Mouse (Mus musculus): Measurements from ENCODE around the gene Fbxl5. TPM values are rescaled to one million over a fixed set of nuclear protein-coding genes. Genes with fewer than 3 reads are reported as not detected.

The Fbxl5 gene
- polyA plus RNA-seq, 1 experiment from 2014 or later = 72.5 TPM

DNA sequence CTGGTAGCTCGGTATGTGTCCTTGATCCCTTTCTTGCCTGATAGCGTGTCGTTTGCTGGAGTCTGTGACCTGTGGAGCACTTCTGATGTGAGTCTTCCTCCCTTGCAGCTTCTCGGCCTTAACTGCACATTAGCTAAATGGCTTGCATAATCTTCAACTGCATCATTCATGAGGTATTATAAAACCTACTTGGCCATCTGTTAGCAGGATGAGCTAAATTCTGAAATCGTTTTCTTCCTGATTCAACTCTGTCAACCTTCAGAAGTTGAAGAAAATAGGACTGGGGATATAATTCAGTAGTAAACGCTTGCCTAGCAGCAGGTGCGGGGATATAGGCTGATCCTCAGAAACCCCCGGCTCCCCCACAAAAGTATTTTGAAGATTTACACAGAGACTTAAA is 89.1 kb downstream of the Fbxl5 start:
- no peaks in the 10 kb centered on the region for H3K9me3 ChIP-seq (ENCODE audit: control insufficient read depth, low read length)
- no peaks in the 10 kb centered on the region for H3K27me3 ChIP-seq (ENCODE audit: control insufficient read depth, insufficient read depth, low read depth, low read length)
- no peak overlapping the region for H3K27ac ChIP-seq (ENCODE audit: low read length)
- peaks cover 19% of the 10 kb centered on the region for H3K36me3 ChIP-seq (ENCODE audit: control insufficient read depth, insufficient read depth, low read length)
- WGBS = 82% methylated on average over 8 of the region's 8 CpGs
- H3K4me1 ChIP-seq (replicated peaks; ENCODE audit: control insufficient read depth, insufficient read depth, low read length) = no peaks in the 10 kb centered on the region
- ATAC-seq (ENCODE audit: low read depth) = no peak
- no peak overlapping the region for H3K4me3 ChIP-seq (ENCODE audit: low read length)
- no peak overlapping the region for H3K4me2 ChIP-seq (ENCODE audit: low read depth, low read length)
- no peak overlapping the region for H3K9ac ChIP-seq (ENCODE audit: low read length)

DNA sequence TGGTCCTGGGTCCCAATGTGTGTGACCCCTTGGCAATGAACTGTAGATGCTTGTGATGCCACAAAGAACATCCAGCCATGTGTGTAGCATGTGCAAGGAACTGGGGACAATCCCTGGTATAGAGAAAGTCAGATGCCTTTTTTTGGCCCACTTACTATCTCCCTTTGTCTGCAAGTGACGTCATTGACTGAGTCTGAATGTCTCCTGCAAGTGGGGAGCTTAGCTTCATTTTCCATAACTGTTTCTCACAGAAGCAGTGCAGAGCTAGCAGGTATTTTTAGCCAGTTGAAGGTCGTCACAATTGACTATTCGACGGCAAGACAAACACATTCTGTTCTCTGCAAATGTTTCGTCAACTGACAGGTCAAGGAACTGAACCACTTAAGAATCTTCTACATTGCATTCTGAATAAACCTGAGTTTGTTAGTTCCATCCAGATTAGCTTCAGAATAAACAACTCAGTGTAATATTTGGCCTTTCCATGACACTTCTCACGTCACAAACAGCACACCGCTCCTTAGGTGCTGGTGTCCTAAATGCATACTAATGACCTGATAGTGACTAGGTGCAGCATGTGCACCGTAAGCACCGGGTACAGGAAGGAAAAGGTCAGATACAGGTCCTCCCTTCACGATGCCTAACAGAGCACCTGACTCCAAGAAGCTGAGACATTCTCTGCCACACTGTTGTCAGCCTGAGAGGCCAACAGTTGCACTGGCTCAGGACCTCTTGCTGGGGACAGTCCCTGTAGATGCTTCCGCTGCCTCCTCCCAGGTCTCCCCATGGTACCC is 92.9 kb downstream of the Fbxl5 start:
- Histone ChIP-seq H3K9ac (ENCODE audit: low read length) (no peak overlapping the region), H3K9me3 (ENCODE audit: control insufficient read depth, low read length) (no peaks in the 10 kb centered on the region), H3K4me2 (ENCODE audit: low read depth, low read length) (no peak overlapping the region), H3K4me3 (ENCODE audit: low read length) (no peak overlapping the region), H3K36me3 (ENCODE audit: control insufficient read depth, insufficient read depth, low read length) (peaks cover 12% of the 10 kb centered on the region), H3K27me3 (ENCODE audit: control insufficient read depth, insufficient read depth, low read depth, low read length) (no peaks in the 10 kb centered on the region), H3K27ac (ENCODE audit: low read length) (no peak overlapping the region), H3K4me1 (replicated peaks; ENCODE audit: control insufficient read depth, insufficient read depth, low read length) (no peaks in the 10 kb centered on the region)
- no peak for ATAC-seq (ENCODE audit: low read depth)
- 69% methylated on average over 11 of the region's 11 CpGs for WGBS

DNA sequence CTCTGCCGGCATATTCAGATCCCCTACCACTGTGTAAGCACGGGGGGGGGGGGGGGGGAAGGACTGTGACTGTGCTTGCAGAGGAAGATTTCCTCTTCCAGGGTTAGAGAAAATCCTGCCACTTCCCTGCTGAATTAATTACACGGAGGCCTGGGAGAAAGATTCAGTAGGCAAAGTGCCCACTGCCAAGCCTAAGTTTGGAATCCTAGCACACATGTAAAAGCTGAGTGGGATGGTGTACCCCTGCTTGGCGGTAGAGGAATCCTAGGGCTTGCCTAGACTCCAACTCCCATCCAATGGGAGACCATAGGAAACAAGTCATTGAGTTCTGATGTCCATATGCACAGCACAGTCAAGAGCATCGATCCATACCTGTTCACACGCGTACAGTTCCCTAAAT is 97.6 kb downstream of the Fbxl5 start:
- no peak for ATAC-seq (ENCODE audit: low read depth)
- H3K4me3 ChIP-seq (ENCODE audit: low read length) = no peak overlapping the region
- no peaks in the 10 kb centered on the region for H3K4me1 ChIP-seq (replicated peaks; ENCODE audit: control insufficient read depth, insufficient read depth, low read length)
- no peaks in the 10 kb centered on the region for H3K27me3 ChIP-seq (ENCODE audit: control insufficient read depth, insufficient read depth, low read depth, low read length)
- H3K9me3 ChIP-seq (ENCODE audit: control insufficient read depth, low read length) = no peaks in the 10 kb centered on the region
- peaks cover 13% of the 10 kb centered on the region for H3K36me3 ChIP-seq (ENCODE audit: control insufficient read depth, insufficient read depth, low read length)
- no peak overlapping the region for H3K27ac ChIP-seq (ENCODE audit: low read length)
- no peak overlapping the region for H3K9ac ChIP-seq (ENCODE audit: low read length)
- no peak overlapping the region for H3K4me2 ChIP-seq (ENCODE audit: low read depth, low read length)
- WGBS = 76% methylated on average over 7 of the region's 7 CpGs

DNA sequence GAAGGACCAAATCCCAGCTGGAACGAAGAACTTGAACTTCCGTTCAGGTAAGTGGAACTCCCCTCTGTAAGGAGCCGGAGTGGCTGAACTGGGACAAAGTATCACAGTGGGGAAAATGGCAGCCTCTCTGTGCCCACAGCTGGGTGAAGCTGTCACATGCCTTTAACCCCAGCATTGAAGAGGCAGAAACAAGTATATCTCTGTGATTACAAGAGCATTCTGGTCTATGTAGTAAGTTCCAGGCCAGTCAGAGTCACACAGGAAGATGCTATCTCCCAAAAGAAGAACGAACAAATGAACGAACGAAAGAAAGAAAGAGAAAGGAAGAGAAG is 99.0 kb downstream of the Fbxl5 start:
- WGBS = 89% methylated on average over 6 of the region's 6 CpGs
- Histone ChIP-seq H3K9ac (ENCODE audit: low read length) (no peak overlapping the region), H3K36me3 (ENCODE audit: control insufficient read depth, insufficient read depth, low read length) (peaks cover 19% of the 10 kb centered on the region)

DNA sequence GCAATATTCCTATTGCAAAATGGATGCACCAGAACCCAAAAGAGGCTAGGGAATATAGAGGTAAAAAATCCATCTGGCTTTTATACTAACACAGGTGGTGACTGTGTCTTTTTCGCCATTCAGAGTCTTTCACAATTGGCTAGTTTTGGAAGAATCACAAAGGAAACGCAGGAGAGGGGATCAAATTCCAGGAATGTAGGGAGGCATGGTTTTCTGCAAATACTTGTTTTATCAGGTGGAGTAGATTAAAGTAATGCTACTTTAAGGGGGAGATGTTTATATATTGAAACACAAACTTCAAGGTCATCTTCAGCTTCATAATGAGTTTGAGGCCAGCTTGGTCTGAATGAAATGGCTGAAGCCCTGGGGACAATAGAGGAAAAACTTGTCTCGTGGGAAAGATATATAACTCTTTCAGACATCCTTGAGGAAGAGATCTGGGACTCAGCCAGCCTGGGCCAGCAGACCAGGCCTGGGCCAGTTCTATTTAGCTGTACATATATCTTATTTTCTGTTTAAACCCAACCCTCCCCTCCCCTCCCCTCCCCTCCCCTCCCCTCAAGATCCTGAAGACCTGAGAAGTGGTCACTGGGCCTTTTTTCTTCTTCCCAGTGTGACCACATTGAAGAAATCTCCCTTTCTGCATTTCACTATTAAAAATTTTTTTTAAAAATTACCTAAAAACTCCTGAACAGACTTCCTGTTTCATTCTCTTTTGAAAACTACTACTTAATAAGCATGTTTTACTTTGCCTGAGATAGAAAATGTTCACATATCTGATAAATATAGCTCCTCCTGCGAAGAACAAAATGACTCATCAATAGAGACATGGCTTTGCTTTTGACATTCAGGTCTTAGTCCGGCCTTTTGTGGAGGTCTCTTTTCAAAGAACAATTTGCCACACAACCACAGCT is 99.6 kb downstream of the Fbxl5 start:
- H3K4me1 ChIP-seq (replicated peaks; ENCODE audit: control insufficient read depth, insufficient read depth, low read length) = no peaks in the 10 kb centered on the region
- H3K4me2 ChIP-seq (ENCODE audit: low read depth, low read length) = no peak overlapping the region
- no peak for ATAC-seq (ENCODE audit: low read depth)
- peaks cover 19% of the 10 kb centered on the region for H3K36me3 ChIP-seq (ENCODE audit: control insufficient read depth, insufficient read depth, low read length)
- H3K27me3 ChIP-seq (ENCODE audit: control insufficient read depth, insufficient read depth, low read depth, low read length) = no peaks in the 10 kb centered on the region
- 63% methylated on average over 5 of the region's 5 CpGs for WGBS
- no peak overlapping the region for H3K27ac ChIP-seq (ENCODE audit: low read length)
- no peaks in the 10 kb centered on the region for H3K9me3 ChIP-seq (ENCODE audit: control insufficient read depth, low read length)
- H3K4me3 ChIP-seq (ENCODE audit: low read length) = no peak overlapping the region
- no peak overlapping the region for H3K9ac ChIP-seq (ENCODE audit: low read length)

More for the DNA sequence above, 99.0 kb downstream of the Fbxl5 start:
- no peak overlapping the region for H3K4me3 ChIP-seq (ENCODE audit: low read length)
- ATAC-seq (ENCODE audit: low read depth) = no peak
- H3K9me3 ChIP-seq (ENCODE audit: control insufficient read depth, low read length) = no peaks in the 10 kb centered on the region
- H3K4me2 ChIP-seq (ENCODE audit: low read depth, low read length) = no peak overlapping the region
- H3K27me3 ChIP-seq (ENCODE audit: control insufficient read depth, insufficient read depth, low read depth, low read length) = no peaks in the 10 kb centered on the region
- no peaks in the 10 kb centered on the region for H3K4me1 ChIP-seq (replicated peaks; ENCODE audit: control insufficient read depth, insufficient read depth, low read length)
- H3K27ac ChIP-seq (ENCODE audit: low read length) = no peak overlapping the region

DNA sequence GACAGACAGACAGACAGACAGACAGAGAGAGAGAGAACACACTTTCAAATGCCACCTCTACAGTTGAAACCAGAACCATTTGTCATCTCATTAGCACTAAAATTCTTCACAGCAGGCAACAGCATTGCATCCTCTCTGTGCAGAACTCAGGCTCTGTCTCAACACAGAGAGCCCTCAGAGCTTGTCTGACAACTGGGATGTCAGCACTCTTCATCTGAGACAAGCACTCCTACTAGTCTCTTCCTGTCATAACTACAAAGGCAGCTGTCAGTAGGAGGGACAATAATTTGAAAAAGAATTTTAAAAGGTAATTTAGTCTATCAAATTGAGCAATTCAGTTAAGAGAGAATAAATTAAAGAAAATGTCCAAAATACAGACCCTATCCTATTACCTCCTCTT is 122.2 kb downstream of the Fbxl5 start:
- H3K4me2 ChIP-seq (ENCODE audit: low read depth, low read length) = no peak overlapping the region
- H3K4me1 ChIP-seq (replicated peaks; ENCODE audit: control insufficient read depth, insufficient read depth, low read length) = no peaks in the 10 kb centered on the region
- no peak overlapping the region for H3K27ac ChIP-seq (ENCODE audit: low read length)
- no peak for ATAC-seq (ENCODE audit: low read depth)
- H3K9ac ChIP-seq (ENCODE audit: low read length) = no peak overlapping the region
- H3K36me3 ChIP-seq (ENCODE audit: control insufficient read depth, insufficient read depth, low read length) = peaks cover 41% of the 10 kb centered on the region
- no peaks in the 10 kb centered on the region for H3K27me3 ChIP-seq (ENCODE audit: control insufficient read depth, insufficient read depth, low read depth, low read length)
- no peak overlapping the region for H3K4me3 ChIP-seq (ENCODE audit: low read length)
- no peaks in the 10 kb centered on the region for H3K9me3 ChIP-seq (ENCODE audit: control insufficient read depth, low read length)

DNA sequence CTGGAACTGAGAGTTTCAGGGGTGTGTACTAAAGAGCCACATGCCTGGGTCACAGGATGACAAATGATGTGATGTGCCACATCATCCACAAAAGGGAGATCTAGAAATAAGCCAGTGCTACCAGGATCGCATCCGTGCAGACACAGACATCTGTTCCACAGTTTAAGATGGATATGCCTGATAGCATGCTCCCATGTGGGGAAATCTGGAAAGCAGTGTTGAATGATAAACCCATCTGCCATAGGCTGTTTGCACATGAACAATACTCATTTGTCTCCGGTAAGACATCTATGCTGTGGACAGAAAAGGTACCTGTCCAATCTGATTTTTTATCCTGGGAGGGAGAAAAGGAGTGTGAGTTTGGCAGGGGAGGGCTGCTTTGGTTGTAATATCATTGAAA is 124.3 kb downstream of the Fbxl5 start:
- no peak overlapping the region for H3K9ac ChIP-seq (ENCODE audit: low read length)
- H3K4me1 ChIP-seq (replicated peaks; ENCODE audit: control insufficient read depth, insufficient read depth, low read length) = no peaks in the 10 kb centered on the region
- H3K4me3 ChIP-seq (ENCODE audit: low read length) = no peak overlapping the region
- no peaks in the 10 kb centered on the region for H3K27me3 ChIP-seq (ENCODE audit: control insufficient read depth, insufficient read depth, low read depth, low read length)
- no peaks in the 10 kb centered on the region for H3K9me3 ChIP-seq (ENCODE audit: control insufficient read depth, low read length)
- WGBS = 76% methylated on average over 3 of the region's 3 CpGs
- no peak for ATAC-seq (ENCODE audit: low read depth)
- H3K4me2 ChIP-seq (ENCODE audit: low read depth, low read length) = no peak overlapping the region
- H3K36me3 ChIP-seq (ENCODE audit: control insufficient read depth, insufficient read depth, low read length) = peaks cover 30% of the 10 kb centered on the region
- H3K27ac ChIP-seq (ENCODE audit: low read length) = no peak overlapping the region

Other genes with a start within 250 kb of the Fbxl5 start
- 16.0 and 16.4 TPM in 2 replicates for gene Cc2d2a, start 159.3 kb downstream of the Fbxl5 start, polyA plus RNA-seq (2015; fragmentation: Nextera tagmentation; extraction: Ambion mirVana)
- 2.0 and 2.6 TPM in 2 replicates for gene Bst1, start 2.8 kb downstream of the Fbxl5 start, polyA plus RNA-seq (2015; fragmentation: Nextera tagmentation; extraction: Ambion mirVana)
- gene Cd38, start 46.9 kb upstream of the Fbxl5 start, polyA plus RNA-seq (2015; fragmentation: Nextera tagmentation; extraction: Ambion mirVana) = 30.2 and 31.6 TPM in 2 replicates
- 0.68 and 1.2 TPM in 2 replicates for gene Gm7879, start 91.5 kb upstream of the Fbxl5 start, polyA plus RNA-seq (2015; fragmentation: Nextera tagmentation; extraction: Ambion mirVana)
- gene Fgfbp1, start 160.1 kb upstream of the Fbxl5 start, polyA plus RNA-seq (2015; fragmentation: Nextera tagmentation; extraction: Ambion mirVana) = 27.6 and 36.1 TPM in 2 replicates